Mouse (Mus musculus): Measurements from ENCODE around the gene Psmc3. TPM values are rescaled to one million over a fixed set of nuclear protein-coding genes. Genes with fewer than 3 reads are reported as not detected.
A peak's percentile ranks its signal among the peaks of the same experiment; 100 is the strongest.

Psmc3 gene
- total and polyA plus RNA-seq, 3 experiments = 214 to 284 (median 257) TPM

DNA sequence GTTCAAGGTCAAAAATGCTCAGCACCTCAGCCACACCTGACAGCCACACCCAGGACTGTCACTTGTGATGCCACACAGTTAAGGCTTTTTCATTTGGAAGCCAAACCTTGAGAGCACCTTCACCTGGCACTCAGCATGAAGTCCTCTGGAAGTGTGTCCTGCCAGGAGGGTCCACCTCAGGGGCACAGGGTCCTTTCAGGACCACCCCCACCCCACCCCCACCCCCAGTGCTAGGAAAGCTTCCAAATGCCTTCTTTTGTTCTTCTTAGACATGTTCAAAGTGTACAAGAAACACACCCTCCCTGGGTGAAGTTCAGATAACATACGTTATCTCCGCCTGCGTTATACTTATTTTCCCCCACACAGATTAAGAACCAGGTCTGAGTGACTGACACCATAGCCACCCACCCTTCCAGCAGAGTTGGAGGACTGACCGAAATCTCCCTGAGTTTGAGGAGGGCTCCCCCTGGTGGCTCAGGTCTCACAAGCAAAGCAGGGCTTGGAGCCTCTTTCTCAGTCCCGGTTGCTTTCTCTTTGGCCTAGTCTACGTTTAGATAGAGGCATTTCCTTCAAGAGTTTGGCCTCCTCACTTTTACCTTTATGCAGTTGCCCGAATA, 47.4 kb downstream of the Psmc3 start:
- Histone ChIP-seq H3K9ac (ENCODE audit: insufficient read depth, low read depth) (0 out of 2 replicates have a peak overlapping the region, but pooled peaks have one; percentile 15), H3K4me2 (ENCODE audit: insufficient read depth, low read depth, poor library complexity, severe bottlenecking) (no peak overlapping the region), H3K9me3 (replicated peaks; ENCODE audit: low read length) (no peaks in the 10 kb centered on the region), H3K4me1 (ENCODE audit: control insufficient read depth in 1 of 2, insufficient read depth in 2 of 2) (peaks cover 10 to 40% of the 10 kb centered on the region in 2 experiments), H3K27me3 (replicated peaks) (no peaks in the 10 kb centered on the region), H3K27ac (ENCODE audit: insufficient read depth, low read depth) (no peak overlapping the region), H3K36me3 (replicated peaks in 1 of 2; ENCODE audit: control insufficient read depth in 1 of 2, insufficient read depth in 1 of 2, low read length in 1 of 2) (peaks cover 51 to 74% of the 10 kb centered on the region in 2 experiments), H3K79me2 (replicated peaks; ENCODE audit: control insufficient read depth, extremely low read depth, insufficient read depth, poor library complexity, severe bottlenecking) (peaks cover 25% of the 10 kb centered on the region), H3K4me3 (replicated peaks in 1 of 3; ENCODE audit: low read depth in 2 of 3, low read length in 2 of 3, poor library complexity in 1 of 3) (no peak overlapping the region)
- TF ChIP-seq RAD21 (IDR thresholded peaks at IDR 0.05; ENCODE audit: low read depth, low read length) (no peak; the same call in none of the 2 replicates), HCFC1 (IDR thresholded peaks at IDR 0.05; ENCODE audit: low read depth, low read length) (no peak), MAFK (IDR thresholded peaks at IDR 0.05; ENCODE audit: insufficient replicate concordance, low read length) (no peak), SIN3A (IDR thresholded peaks at IDR 0.05; ENCODE audit: low read length) (no peak), KAT2A (IDR thresholded peaks at IDR 0.05; ENCODE audit: insufficient replicate concordance, low read length) (no peak), CHD2 (IDR thresholded peaks at IDR 0.05; ENCODE audit: low read length) (no peak), MYC (IDR thresholded peaks at IDR 0.05; ENCODE audit: low read depth, low read length) (peak; percentile 33; the same call in 1 of the 2 replicates), IRF4 (IDR thresholded peaks at IDR 0.05; ENCODE audit: low read depth, low read length) (peak; percentile 33; the same call in 1 of the 2 replicates), POLR2A (IDR thresholded peaks at IDR 0.05; ENCODE audit: low read depth, low read length) (no peak), ZMIZ1 (IDR thresholded peaks at IDR 0.05; ENCODE audit: low read depth, low read length) (no peak), UBTF (IDR thresholded peaks at IDR 0.05; ENCODE audit: low read depth, low read length) (no peak), ZC3H11A (IDR thresholded peaks at IDR 0.05; ENCODE audit: low read depth, low read length) (peak; percentile 85), SMC3 (IDR thresholded peaks at IDR 0.05; ENCODE audit: low read depth, low read length) (peak; percentile 99), ELF1 (IDR thresholded peaks at IDR 0.05; ENCODE audit: low read depth, low read length) (no peak), ZNF384 (IDR thresholded peaks at IDR 0.05; ENCODE audit: low read depth, low read length) (no peak), RCOR1 (conservative IDR thresholded peaks at IDR 0.05; ENCODE audit: low read depth, low read length) (no peak), MXI1 (IDR thresholded peaks at IDR 0.05; ENCODE audit: low read depth, low read length) (no peak), POLR2AphosphoS2 (IDR thresholded peaks at IDR 0.05; ENCODE audit: low read depth, low read length) (no peak), E2F4 (IDR thresholded peaks at IDR 0.05; ENCODE audit: insufficient replicate concordance, low read depth, low read length) (no peak), GABPA (IDR thresholded peaks at IDR 0.05; ENCODE audit: insufficient replicate concordance, low read depth, low read length) (no peak), CTCF (conservative IDR thresholded peaks at IDR 0.05 in 1 of 2, IDR thresholded peaks at IDR 0.05 in 1 of 2; ENCODE audit: low read depth in 2 of 2, low read length in 2 of 2) (peak; percentile 76 to 99), MAZ (IDR thresholded peaks at IDR 0.05; ENCODE audit: low read depth, low read length) (no peak), PAX5 (IDR thresholded peaks at IDR 0.05; ENCODE audit: low read length) (no peak), NELFE (IDR thresholded peaks at IDR 0.05; ENCODE audit: low read depth, low read length) (peak; percentile 36; the same call in 1 of the 2 replicates), TBP (conservative IDR thresholded peaks at IDR 0.05; ENCODE audit: low read depth, low read length) (no peak), ETS1 (conservative IDR thresholded peaks at IDR 0.05; ENCODE audit: low read depth, low read length) (no peak), EP300 (IDR thresholded peaks at IDR 0.05; ENCODE audit: low read length) (no peak), USF2 (conservative IDR thresholded peaks at IDR 0.05; ENCODE audit: low read depth, low read length) (no peak), TCF12 (IDR thresholded peaks at IDR 0.05; ENCODE audit: low read depth, low read length) (0 out of 2 replicates have a peak, but pooled peaks have one; percentile 14), CHD1 (IDR thresholded peaks at IDR 0.05; ENCODE audit: low read depth, low read length) (no peak), BHLHE40 (IDR thresholded peaks at IDR 0.05; ENCODE audit: low read depth, low read length) (no peak), JUN (IDR thresholded peaks at IDR 0.05; ENCODE audit: insufficient read depth, low read depth, low read length) (no peak), MEF2A (IDR thresholded peaks at IDR 0.05; ENCODE audit: borderline replicate concordance, low read depth, low read length) (0 out of 2 replicates have a peak, but pooled peaks have one; percentile 12), NRF1 (IDR thresholded peaks at IDR 0.05; ENCODE audit: low read depth, low read length) (no peak), MAX (IDR thresholded peaks at IDR 0.05; ENCODE audit: low read length) (no peak), JUND (conservative IDR thresholded peaks at IDR 0.05; ENCODE audit: low read depth, low read length) (no peak), ZKSCAN1 (IDR thresholded peaks at IDR 0.05; ENCODE audit: borderline replicate concordance, low read depth, low read length) (no peak), USF1 (IDR thresholded peaks at IDR 0.05; ENCODE audit: low read depth, low read length) (no peak)
- in situ Hi-C loops (cut with MboI; ENCODE audit: low pct_ligation_motif_present, low pct_unique_long_range_greater_than_20kb, low sequenced_read_pairs) (no loop called here), dilution Hi-C loops (cut with MboI; ENCODE audit: extremely low pct_ligation_motif_present, extremely low pct_unique_long_range_greater_than_20kb, low sequenced_read_pairs) (no loop called here)
- peak; percentile 89 for DNase-seq (ENCODE audit: extremely low read depth)

Data from CH12.LX (cell line).